Mouse (Mus musculus) embryonic fibroblast, embryonic 13.5 days (primary cell): Measurements from ENCODE around the gene Inpp5a.

ENCODE experiments used
- CTCF ChIP-seq: IDR thresholded peaks from 2 replicates; pipeline ENCODE4 v1.5.1; 2011; ENCODE audit warnings: mild to moderate bottlenecking, control low read depth, low read length, moderate library complexity, borderline replicate concordance; ENCODE audit not compliant: insufficient read depth
- POLR2A ChIP-seq: IDR thresholded peaks from 2 replicates; pipeline ENCODE4 v1.6.1; 2011; ENCODE audit warnings: low read depth, mild to moderate bottlenecking, control low read depth, low read length, moderate library complexity

GRCm38 (mm10) chr7:139412223-139412950 is 23.5 kb downstream of the Inpp5a start:
- TF ChIP-seq CTCF: no peak
- TF ChIP-seq POLR2A: no peak
